Mouse (Mus musculus): ENCODE measurements at regions not wholly inside any gene's neighbourhood (a gene's known extent, or its start where the extent isn't known, plus 50 kb on each side); places are given as distances from the start of the nearest gene placed in this dataset.
A peak's percentile ranks its signal among the peaks of the same experiment; 100 is the strongest.

GRCm38 (mm10) chr5:73729646-73730045 is 78.5 kb downstream of the Spata18 start:
- no peak for ATAC-seq (ENCODE audit: low FRiP score, low read depth)
- Histone ChIP-seq H3K4me1 (replicated peaks) (no peaks in the 10 kb centered on the region), H3K36me3 (no peaks in the 10 kb centered on the region), H3K4me2 (no peak overlapping the region), H3K4me3 (no peak overlapping the region), H3K27ac (replicated peaks) (no peak overlapping the region), H3K9ac (no peak overlapping the region), H3K9me3 (no peaks in the 10 kb centered on the region), H3K27me3 (no peaks in the 10 kb centered on the region)
- WGBS, result 84% methylated on average over 13 of the region's 13 CpGs

GRCm38 (mm10) chr5:73731423-73731822 is 80.2 kb downstream of the Spata18 start:
- Histone ChIP-seq H3K9ac (no peak overlapping the region), H3K27ac (replicated peaks) (no peak overlapping the region), H3K27me3 (no peaks in the 10 kb centered on the region), H3K4me3 (no peak overlapping the region), H3K4me2 (no peak overlapping the region), H3K9me3 (no peaks in the 10 kb centered on the region), H3K4me1 (replicated peaks) (no peaks in the 10 kb centered on the region), H3K36me3 (no peaks in the 10 kb centered on the region)
- no peak for ATAC-seq (ENCODE audit: low FRiP score, low read depth)
- WGBS, result 67% methylated on average over 9 of the region's 9 CpGs

GRCm38 (mm10) chr5:73731991-73732565 is 80.9 kb downstream of the Spata18 start:
- no peaks in the 10 kb centered on the region for H3K9me3 ChIP-seq
- no peak overlapping the region for H3K9ac ChIP-seq
- H3K36me3 ChIP-seq, result no peaks in the 10 kb centered on the region
- no peaks in the 10 kb centered on the region for H3K27me3 ChIP-seq
- 49% methylated on average over 9 of the region's 9 CpGs for WGBS
- H3K27ac ChIP-seq (replicated peaks), result no peak overlapping the region
- H3K4me3 ChIP-seq, result no peak overlapping the region
- ATAC-seq (ENCODE audit: low FRiP score, low read depth), result no peak
- H3K4me1 ChIP-seq (replicated peaks), result no peaks in the 10 kb centered on the region
- no peak overlapping the region for H3K4me2 ChIP-seq

- no peaks in the 10 kb centered on the region for H3K4me1 ChIP-seq (replicated peaks)
- H3K27me3 ChIP-seq, result no peaks in the 10 kb centered on the region
- 82% methylated on average over 3 of the region's 3 CpGs for WGBS
- H3K4me3 ChIP-seq, result no peak overlapping the region
- no peak overlapping the region for H3K9ac ChIP-seq
- H3K4me2 ChIP-seq, result no peak overlapping the region
- no peaks in the 10 kb centered on the region for H3K9me3 ChIP-seq
- no peaks in the 10 kb centered on the region for H3K36me3 ChIP-seq
- no peak for ATAC-seq (ENCODE audit: low FRiP score, low read depth)
- H3K27ac ChIP-seq (replicated peaks), result no peak overlapping the region
Observed at GRCm38 (mm10) chr5:73740766-73741165, 89.6 kb downstream of the Spata18 start.

- 80% methylated on average over 11 of the region's 11 CpGs for WGBS
Observed at GRCm38 (mm10) chr5:73741441-73741840, 90.3 kb downstream of the Spata18 start.

GRCm38 (mm10) chr5:73743953-73744352 is 92.8 kb downstream of the Spata18 start:
- H3K27me3 ChIP-seq, result no peaks in the 10 kb centered on the region
- H3K4me2 ChIP-seq, result no peak overlapping the region
- H3K4me3 ChIP-seq, result no peak overlapping the region
- H3K4me1 ChIP-seq (replicated peaks), result no peaks in the 10 kb centered on the region
- no peaks in the 10 kb centered on the region for H3K36me3 ChIP-seq
- no peak overlapping the region for H3K27ac ChIP-seq (replicated peaks)
- no peaks in the 10 kb centered on the region for H3K9me3 ChIP-seq
- 91% methylated on average over 1 of the region's 1 CpGs for WGBS
- ATAC-seq (ENCODE audit: low FRiP score, low read depth), result no peak
- H3K9ac ChIP-seq, result no peak overlapping the region

More at GRCm38 (mm10) chr5:73741441-73741840, 90.3 kb downstream of the Spata18 start:
- Histone ChIP-seq H3K9ac (no peak overlapping the region), H3K4me1 (replicated peaks) (no peaks in the 10 kb centered on the region), H3K4me3 (no peak overlapping the region), H3K27ac (replicated peaks) (no peak overlapping the region), H3K4me2 (no peak overlapping the region), H3K36me3 (no peaks in the 10 kb centered on the region), H3K27me3 (no peaks in the 10 kb centered on the region), H3K9me3 (no peaks in the 10 kb centered on the region)
- ATAC-seq (ENCODE audit: low FRiP score, low read depth), result no peak

- Histone ChIP-seq H3K9ac (no peak overlapping the region), H3K36me3 (no peaks in the 10 kb centered on the region), H3K9me3 (no peaks in the 10 kb centered on the region), H3K4me2 (no peak overlapping the region), H3K4me3 (no peak overlapping the region), H3K4me1 (replicated peaks) (no peaks in the 10 kb centered on the region), H3K27me3 (no peaks in the 10 kb centered on the region), H3K27ac (replicated peaks) (no peak overlapping the region)
- ATAC-seq (ENCODE audit: low FRiP score, low read depth), result no peak
- WGBS, result 75% methylated on average over 4 of the region's 4 CpGs
Observed at GRCm38 (mm10) chr5:73749791-73750190, 98.6 kb downstream of the Spata18 start.

- Histone ChIP-seq H3K9ac (no peak overlapping the region), H3K36me3 (no peaks in the 10 kb centered on the region), H3K9me3 (no peaks in the 10 kb centered on the region), H3K4me3 (no peak overlapping the region), H3K4me1 (replicated peaks) (no peaks in the 10 kb centered on the region), H3K4me2 (no peak overlapping the region), H3K27me3 (no peaks in the 10 kb centered on the region), H3K27ac (replicated peaks) (no peak overlapping the region)
- no peak for ATAC-seq (ENCODE audit: low FRiP score, low read depth)
- 75% methylated on average over 10 of the region's 10 CpGs for WGBS
Observed at GRCm38 (mm10) chr5:73752225-73752644, 101.1 kb downstream of the Spata18 start.

- WGBS, result 60% methylated on average over 7 of the region's 7 CpGs
- ATAC-seq (ENCODE audit: low FRiP score, low read depth), result no peak
- Histone ChIP-seq H3K4me2 (no peak overlapping the region), H3K4me3 (no peak overlapping the region), H3K27ac (replicated peaks) (no peak overlapping the region), H3K9ac (no peak overlapping the region), H3K27me3 (no peaks in the 10 kb centered on the region), H3K36me3 (no peaks in the 10 kb centered on the region), H3K9me3 (no peaks in the 10 kb centered on the region), H3K4me1 (replicated peaks) (no peaks in the 10 kb centered on the region)
Observed at GRCm38 (mm10) chr5:73753827-73754226, 102.6 kb downstream of the Spata18 start.

- no peak for ATAC-seq (ENCODE audit: low FRiP score, low read depth)
- H3K27ac ChIP-seq (replicated peaks), result no peak overlapping the region
- WGBS, result 87% methylated on average over 6 of the region's 6 CpGs
Observed at GRCm38 (mm10) chr5:73758534-73758933, 107.4 kb downstream of the Spata18 start.

GRCm38 (mm10) chr5:73761236-73761635 is 110.1 kb downstream of the Spata18 start:
- H3K27ac ChIP-seq (replicated peaks), result no peak overlapping the region
- H3K9me3 ChIP-seq, result no peaks in the 10 kb centered on the region
- no peak for ATAC-seq (ENCODE audit: low FRiP score, low read depth)
- H3K4me2 ChIP-seq, result no peak overlapping the region
- no peaks in the 10 kb centered on the region for H3K36me3 ChIP-seq
- H3K9ac ChIP-seq, result no peak overlapping the region
- H3K27me3 ChIP-seq, result no peaks in the 10 kb centered on the region
- 68% methylated on average over 1 of the region's 1 CpGs for WGBS
- no peak overlapping the region for H3K4me3 ChIP-seq
- H3K4me1 ChIP-seq (replicated peaks), result no peaks in the 10 kb centered on the region

More at GRCm38 (mm10) chr5:73758534-73758933, 107.4 kb downstream of the Spata18 start:
- Histone ChIP-seq H3K36me3 (no peaks in the 10 kb centered on the region), H3K4me2 (no peak overlapping the region), H3K4me3 (no peak overlapping the region), H3K27me3 (no peaks in the 10 kb centered on the region), H3K9ac (no peak overlapping the region), H3K4me1 (replicated peaks) (no peaks in the 10 kb centered on the region), H3K9me3 (no peaks in the 10 kb centered on the region)

- Histone ChIP-seq H3K36me3 (no peaks in the 10 kb centered on the region), H3K4me3 (no peak overlapping the region), H3K27ac (replicated peaks) (no peak overlapping the region), H3K4me2 (no peak overlapping the region), H3K27me3 (no peaks in the 10 kb centered on the region), H3K4me1 (replicated peaks) (no peaks in the 10 kb centered on the region), H3K9ac (no peak overlapping the region), H3K9me3 (no peaks in the 10 kb centered on the region)
- ATAC-seq (ENCODE audit: low FRiP score, low read depth), result peak; percentile 69
- WGBS, result 23% methylated on average over 8 of the region's 8 CpGs
Observed at GRCm38 (mm10) chr5:73761709-73762108, 110.5 kb downstream of the Spata18 start.

- no peaks in the 10 kb centered on the region for H3K36me3 ChIP-seq
- no peaks in the 10 kb centered on the region for H3K27me3 ChIP-seq
- no peaks in the 10 kb centered on the region for H3K9me3 ChIP-seq
- no peak for ATAC-seq (ENCODE audit: low FRiP score, low read depth)
- H3K4me2 ChIP-seq, result no peak overlapping the region
- WGBS, result 83% methylated on average over 1 of the region's 1 CpGs
- no peak overlapping the region for H3K9ac ChIP-seq
- H3K4me1 ChIP-seq (replicated peaks), result no peaks in the 10 kb centered on the region
- no peak overlapping the region for H3K27ac ChIP-seq (replicated peaks)
- H3K4me3 ChIP-seq, result no peak overlapping the region
Observed at GRCm38 (mm10) chr5:73764226-73764625, 113.0 kb downstream of the Spata18 start.

All from hindbrain, embryonic 15.5 days (tissue).